Mouse (Mus musculus) adrenal gland, postnatal 36 days (tissue): ENCODE measurements around the gene Zfp949. TPM values are rescaled to one million over a fixed set of nuclear protein-coding genes. Genes with fewer than 3 reads are reported as not detected.
"Not testable (repeated sequence)": the region's sequence is repeated elsewhere in the genome, so short reads cannot be mapped to it uniquely, and the experiment has no call there.

Source experiments
- DNase-seq, 2 experiments: peaks; one replicate each; pipeline ENCODE4 v3.0.0; 2021; ENCODE audit warnings: mixed read lengths in 1 of 2
- total RNA-seq, 2 experiments: library from RNA; stranded (reverse); gene quantifications; 2 replicates each; pipeline ENCODE4 v1.2.3; 2021

Zfp949 gene
- total RNA-seq, 2 experiments from 2014 or later: 7.7 to 8.8 TPM

DNA sequence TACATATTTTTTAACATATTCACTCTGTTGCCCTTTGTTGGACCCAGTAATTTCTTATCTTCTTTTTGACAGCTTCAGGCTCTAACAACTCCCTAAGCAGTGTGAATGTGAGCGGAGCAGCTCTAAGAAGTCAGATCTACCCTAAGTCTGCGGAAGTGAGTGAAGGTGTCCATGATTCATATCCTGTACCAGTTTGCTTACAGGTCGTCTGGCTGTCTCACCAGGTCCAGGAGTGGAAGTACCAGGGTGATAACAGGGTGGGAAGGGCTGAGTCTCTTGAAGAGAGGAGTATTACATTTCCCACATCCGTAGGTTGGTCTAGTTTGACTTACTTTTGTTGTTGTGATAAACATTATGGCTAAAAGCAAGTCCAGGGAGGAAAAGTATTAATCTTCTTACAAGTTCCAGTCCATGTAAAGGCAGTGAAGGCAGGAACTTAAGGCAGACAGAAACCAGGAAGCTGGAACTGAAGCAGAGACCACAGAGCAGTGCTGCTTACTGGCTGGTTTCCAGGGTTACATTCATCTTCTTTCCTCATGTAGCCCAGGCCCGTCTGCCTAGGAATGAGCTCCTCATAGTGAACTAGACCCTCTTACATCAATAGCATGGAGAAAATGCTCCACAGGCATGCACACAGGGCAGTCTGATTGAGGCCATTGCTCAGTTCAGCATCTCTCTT, 8.1 kb upstream of the Zfp949 start:
- no peak for DNase-seq

DNA sequence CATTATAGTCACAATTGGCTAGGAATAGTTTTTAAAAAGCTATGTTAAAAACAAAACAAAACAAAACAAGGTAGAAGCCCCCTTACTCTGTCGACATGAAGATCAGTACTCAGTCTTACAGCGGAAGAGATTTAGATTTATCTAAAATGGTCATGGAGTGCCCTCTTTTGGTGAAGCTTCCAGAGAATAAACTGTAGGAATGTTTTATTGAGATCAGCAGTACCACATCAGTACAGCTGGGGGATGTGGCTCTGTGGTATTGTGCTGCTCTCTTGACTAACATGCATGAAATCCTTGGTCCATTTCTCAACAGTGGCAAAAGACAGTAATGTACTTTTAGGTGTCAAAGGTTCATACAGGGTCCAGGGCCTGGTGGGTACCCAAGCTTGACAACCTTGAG, 5.0 kb upstream of the Zfp949 start:
- no peak for DNase-seq

DNA sequence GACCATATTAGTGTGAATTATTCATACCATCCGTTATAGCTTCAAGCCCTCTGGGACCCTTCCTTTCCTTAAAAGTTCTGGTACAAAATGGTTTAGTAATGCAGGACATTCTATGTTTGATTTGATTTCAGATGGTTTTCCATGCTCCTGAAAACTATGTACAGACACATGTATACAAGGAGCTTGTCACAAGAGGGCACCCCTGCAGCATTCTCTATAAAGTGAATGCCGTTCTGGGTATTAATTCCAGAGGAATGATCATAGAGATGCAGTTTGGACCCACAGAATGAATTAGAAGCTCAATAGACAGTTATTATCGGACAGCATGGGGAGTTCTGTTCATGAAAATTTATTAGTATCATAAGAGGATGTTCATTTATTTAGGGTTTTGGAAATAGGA, 2.3 kb upstream of the Zfp949 start:
- DNase-seq: no peak

- peak in 1 of 2 experiments; percentile 64 for DNase-seq
Measured at GRCm38 (mm10) chr9:88546166-88546565, 1.7 kb upstream of the Zfp949 start.

DNA sequence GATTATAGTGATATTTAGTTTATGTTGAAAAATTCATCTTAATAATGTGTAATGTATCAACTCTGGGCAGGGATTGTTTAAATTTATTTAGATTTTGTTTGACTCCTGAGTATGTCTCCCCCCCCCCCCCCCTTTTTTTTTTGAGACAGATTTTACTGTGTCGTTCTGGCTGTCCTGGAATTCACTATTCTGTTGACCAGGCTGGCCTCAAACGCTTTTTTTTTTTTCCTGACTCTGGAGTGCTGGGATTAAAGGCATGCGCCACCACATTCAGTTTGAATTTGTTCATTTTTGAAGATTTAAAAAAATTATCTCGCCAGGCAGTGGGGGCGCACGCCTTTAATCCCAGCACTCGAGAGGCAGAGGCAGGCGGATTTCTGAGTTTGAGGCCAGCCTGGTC, 1.2 kb upstream of the Zfp949 start:
- DNase-seq: no peak

GRCm38 (mm10) chr9:88547270-88547669, 550 bp upstream of the Zfp949 start:
- DNase-seq: peak in 1 of 2 experiments; percentile 27

- DNase-seq: no peak
Measured at GRCm38 (mm10) chr9:88548614-88548945, 760 bp downstream of the Zfp949 start.

- no peak for DNase-seq
Measured at GRCm38 (mm10) chr9:88553071-88553470, 5.3 kb downstream of the Zfp949 start.

GRCm38 (mm10) chr9:88558146-88558545, 10.3 kb downstream of the Zfp949 start:
- DNase-seq: no peak

DNA sequence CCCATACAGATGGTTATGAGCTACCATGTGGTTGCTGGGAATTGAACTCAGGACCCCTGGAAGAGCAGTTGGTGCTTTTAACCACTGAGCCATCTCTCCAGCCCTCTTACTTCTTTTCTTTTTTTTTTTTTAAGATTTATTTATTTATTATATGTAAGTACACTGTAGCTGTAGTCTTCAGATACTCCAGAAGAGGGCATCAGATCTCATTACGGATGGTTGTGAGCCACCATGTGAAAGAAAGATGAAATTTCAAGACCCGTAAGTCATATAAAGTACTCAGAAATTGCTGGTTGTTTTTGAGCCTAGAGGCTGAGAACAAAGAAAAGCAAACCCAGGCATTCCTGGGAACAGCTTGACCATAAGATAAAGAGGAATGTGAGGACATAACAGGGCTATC, 13.7 kb downstream of the Zfp949 start:
- not testable (repeated sequence) for DNase-seq

DNA sequence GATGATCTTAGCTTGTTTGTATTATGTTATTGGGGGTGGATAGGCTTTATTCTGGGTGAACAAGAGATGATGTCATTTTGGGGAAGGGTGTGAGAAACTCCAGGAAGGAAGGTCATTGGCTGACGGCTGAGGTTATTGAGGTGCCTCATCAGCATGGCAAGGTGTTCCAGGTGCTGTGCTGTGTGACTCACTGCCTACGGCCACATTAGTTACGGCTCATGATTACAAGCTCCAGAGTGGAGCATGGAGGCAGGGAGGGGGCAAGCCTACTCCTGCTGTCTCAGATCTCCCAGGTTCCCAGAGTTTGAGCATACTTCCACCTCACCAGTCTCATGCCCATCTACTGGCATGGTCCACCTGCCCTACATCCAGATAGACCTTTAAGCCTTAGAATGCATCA, 22.7 kb downstream of the Zfp949 start:
- not testable (repeated sequence) for DNase-seq

GRCm38 (mm10) chr9:88580591-88580990, 32.8 kb downstream of the Zfp949 start, which contains the start of gene Trim43a:
TSS of gene Trim43a (plus strand) at chr9:88580891.
- not testable (repeated sequence) for DNase-seq

DNA sequence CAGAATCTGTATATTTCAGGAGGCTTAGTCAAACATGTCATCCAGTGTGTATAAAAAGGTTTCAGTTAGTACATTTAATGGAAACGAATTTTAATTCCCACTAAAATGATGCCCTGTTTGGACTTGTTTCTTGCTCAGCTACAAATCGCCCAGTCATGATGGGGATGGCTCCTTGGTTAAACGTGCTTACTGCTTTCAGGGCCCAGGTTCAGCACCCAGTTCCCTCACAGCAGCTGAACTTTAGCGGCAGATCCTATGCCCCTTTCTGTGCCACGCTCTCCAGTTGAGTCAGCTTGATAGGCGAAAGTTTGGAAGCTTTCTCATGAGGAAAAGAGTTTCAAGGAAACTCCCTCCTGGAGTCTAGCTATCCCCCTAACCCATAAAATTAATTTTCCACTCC, 45.9 kb downstream of the Zfp949 start:
- not testable (repeated sequence) for DNase-seq

DNA sequence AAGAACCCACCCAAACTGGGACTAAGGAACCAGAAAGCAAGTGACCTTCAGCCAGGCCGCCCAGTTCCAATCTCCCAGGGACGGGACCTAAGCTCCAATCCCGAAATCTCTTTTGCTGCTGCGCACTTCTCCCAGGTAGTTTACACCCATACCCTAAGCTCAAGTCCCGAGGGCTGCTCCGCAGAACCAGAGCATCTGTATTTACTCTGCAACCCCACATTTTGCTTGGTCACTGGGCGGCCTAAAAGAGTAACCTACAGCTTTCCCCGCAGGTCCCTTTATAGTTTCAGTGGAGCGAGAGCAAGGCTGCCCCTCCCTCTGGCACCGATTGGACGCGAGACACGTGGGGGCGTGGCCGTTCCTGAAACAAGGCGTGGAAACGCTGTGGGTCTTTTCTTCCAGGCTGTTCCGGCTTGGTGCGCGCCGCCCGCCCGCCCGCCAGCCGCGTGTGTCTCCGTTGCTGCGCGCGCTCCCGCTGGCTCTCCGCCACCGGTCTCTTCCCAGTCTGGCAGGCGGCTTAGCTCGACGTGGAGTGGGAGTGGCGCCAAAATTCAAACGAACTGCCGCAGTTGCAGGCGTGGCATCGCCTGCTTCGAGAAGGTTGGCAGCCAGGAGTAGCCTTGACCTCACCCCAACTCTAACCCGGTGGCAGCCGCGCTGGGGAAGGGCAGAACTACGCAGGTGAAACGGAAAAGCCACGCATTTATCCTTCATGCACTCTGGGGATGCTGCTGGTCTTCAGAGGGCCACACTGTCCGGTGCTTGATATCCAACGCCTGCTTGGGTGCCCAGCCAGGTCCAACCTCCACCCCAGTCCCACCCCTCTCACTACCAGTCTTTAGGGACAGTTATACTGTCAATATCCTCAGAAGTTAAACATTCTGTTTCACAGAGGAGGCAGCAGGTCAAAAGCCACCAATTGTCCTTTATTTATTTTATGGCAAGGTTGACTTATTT, 51.7 kb downstream of the Zfp949 start:
- peak; percentile 100 for DNase-seq

Other genes with a start within 250 kb of the Zfp949 start
- 10 to 100 TPM; 13.3 to 14.3 TPM for gene Nt5e, start 220.8 kb upstream of the Zfp949 start, total RNA-seq
- gene Snx14, start 109.1 kb upstream of the Zfp949 start, total RNA-seq: 10 to 100 TPM; 44.5 to 59.5 TPM
- gene Gm20537, start 91.4 kb upstream of the Zfp949 start, total RNA-seq: under 1 TPM in 1 of 2 experiments, not detected in 1; 0.73 TPM
- 10 to 100 TPM; 80.5 to 84.8 TPM for gene Syncrip, start 65.4 kb upstream of the Zfp949 start, total RNA-seq
- gene Trim43a, start 32.9 kb downstream of the Zfp949 start, total RNA-seq: under 1 TPM; 0.36 to 0.76 TPM
- gene Mthfsl, start 172.3 kb downstream of the Zfp949 start, total RNA-seq: 10 to 100 TPM; 30.6 to 38.7 TPM
- 1 to 10 TPM in 1 of 2 experiments, under 1 TPM in 1; 0.53 to 1.3 TPM for gene Bcl2a1d, start 183.9 kb downstream of the Zfp949 start, total RNA-seq